Mouse (Mus musculus) forebrain, embryonic 13.5 days (tissue): ENCODE data around the gene Heatr5a. TPM values are rescaled to one million over a fixed set of nuclear protein-coding genes. Genes with fewer than 3 reads are reported as not detected.
A peak's percentile ranks its signal among the peaks of the same experiment; 100 is the strongest.

Source experiments
- ATAC-seq: fragments of 200-750 bp; cut with Nextera tagmentation; 2 replicates; pipeline ENCODE4 v1.8.0; 2017
- H3K27ac ChIP-seq: fragments of 300-500 bp; sonication (generic); 2 replicates; pipeline ENCODE4 v1.5.1; 2015; ENCODE audit warnings: inconsistent platforms, mild to moderate bottlenecking, moderate library complexity
- H3K27me3 ChIP-seq: fragments of 300-500 bp; sonication (generic); 2 replicates; pipeline ENCODE4 v1.6.1; 2015; ENCODE audit warnings: mild to moderate bottlenecking, inconsistent platforms
- H3K36me3 ChIP-seq: fragments of 300-500 bp; sonication (generic); 2 replicates; pipeline ENCODE4 v1.6.1; 2015; ENCODE audit warnings: mild to moderate bottlenecking, inconsistent platforms; ENCODE audit not compliant: poor library complexity, severe bottlenecking
- H3K4me1 ChIP-seq: fragments of 300-500 bp; sonication (generic); 2 replicates; pipeline ENCODE4 v1.6.1; 2015; ENCODE audit warnings: inconsistent platforms
- H3K4me2 ChIP-seq: fragments of 300-500 bp; sonication (generic); 2 replicates; pipeline ENCODE4 v1.6.1; 2015; ENCODE audit warnings: inconsistent platforms, mild to moderate bottlenecking, moderate library complexity
- H3K4me3 ChIP-seq: fragments of 300-500 bp; sonication (generic); 2 replicates; pipeline ENCODE4 v1.5.1; 2015; ENCODE audit warnings: mild to moderate bottlenecking, inconsistent platforms
- H3K9ac ChIP-seq: fragments of 300-500 bp; sonication (generic); 2 replicates; pipeline ENCODE4 v1.6.1; 2015; ENCODE audit warnings: mild to moderate bottlenecking, inconsistent platforms
- H3K9me3 ChIP-seq: fragments of 300-500 bp; sonication (generic); replicated peaks from 2 replicates; pipeline ENCODE4 v1.6.1; 2016; ENCODE audit warnings: inconsistent platforms
- WGBS: fragments of 180-500 bp; shearing (Covaris S2); methylation state at CpG from one replicate; pipeline ENCODE4 v1.1.7; 2015; 5-methylcytosine and 5-hydroxymethylcytosine counted together
- polyA plus RNA-seq: library from polyadenylated mRNA; unstranded; fragments of >200 nt; fragmentation: Nextera tagmentation; extraction: Ambion mirVana; gene quantifications from 2 replicates; pipeline ENCODE4 v1.2.1, GENCODE M21; 2015

The Heatr5a gene
- polyA plus RNA-seq, 1 experiment from 2014 or later, result 6.7 TPM

GRCm38 (mm10) chr12:51998366-51998932 lies 27.3 kb upstream of the Heatr5a start:
- no peak overlapping the region for H3K4me3 ChIP-seq
- no peaks in the 10 kb centered on the region for H3K27me3 ChIP-seq
- 86% methylated on average over 9 of the region's 9 CpGs for WGBS
- H3K4me1 ChIP-seq, result no peaks in the 10 kb centered on the region
- no peak overlapping the region for H3K4me2 ChIP-seq
- no peak overlapping the region for H3K27ac ChIP-seq
- H3K36me3 ChIP-seq, result peaks cover 45% of the 10 kb centered on the region
- no peak for ATAC-seq
- H3K9ac ChIP-seq, result no peak overlapping the region
- no peaks in the 10 kb centered on the region for H3K9me3 ChIP-seq

- 88% methylated on average over 1 of the region's 1 CpGs for WGBS
- H3K4me1 ChIP-seq, result no peaks in the 10 kb centered on the region
- H3K4me2 ChIP-seq, result no peak overlapping the region
- H3K27ac ChIP-seq, result no peak overlapping the region
- no peaks in the 10 kb centered on the region for H3K9me3 ChIP-seq
- ATAC-seq, result no peak
- peaks cover 45% of the 10 kb centered on the region for H3K36me3 ChIP-seq
- no peak overlapping the region for H3K4me3 ChIP-seq
- no peaks in the 10 kb centered on the region for H3K27me3 ChIP-seq
- H3K9ac ChIP-seq, result no peak overlapping the region
Observed at GRCm38 (mm10) chr12:51995738-51996536, 24.8 kb upstream of the Heatr5a start.

GRCm38 (mm10) chr12:51990629-51991028 lies 19.5 kb upstream of the Heatr5a start:
- Histone ChIP-seq H3K4me2 (no peak overlapping the region), H3K9ac (no peak overlapping the region), H3K4me1 (no peaks in the 10 kb centered on the region), H3K36me3 (peaks cover 25% of the 10 kb centered on the region), H3K4me3 (no peak overlapping the region), H3K27ac (no peak overlapping the region), H3K9me3 (no peaks in the 10 kb centered on the region; the same call in 1 of the 2 replicates), H3K27me3 (no peaks in the 10 kb centered on the region)
- WGBS, result 83% methylated on average over 2 of the region's 2 CpGs
- no peak for ATAC-seq

GRCm38 (mm10) chr12:51988536-51988935 lies 17.4 kb upstream of the Heatr5a start:
- H3K4me3 ChIP-seq, result no peak overlapping the region
- ATAC-seq, result no peak
- H3K9me3 ChIP-seq, result no peaks in the 10 kb centered on the region; the same call in 1 of the 2 replicates
- no peaks in the 10 kb centered on the region for H3K27me3 ChIP-seq
- H3K36me3 ChIP-seq, result peaks cover 5% of the 10 kb centered on the region; the same call in 1 of the 2 replicates
- WGBS, result 91% methylated on average over 5 of the region's 5 CpGs
- H3K9ac ChIP-seq, result no peak overlapping the region
- no peaks in the 10 kb centered on the region for H3K4me1 ChIP-seq
- no peak overlapping the region for H3K4me2 ChIP-seq
- H3K27ac ChIP-seq, result no peak overlapping the region

- Histone ChIP-seq H3K27me3 (no peaks in the 10 kb centered on the region), H3K4me3 (no peak overlapping the region), H3K9me3 (no peaks in the 10 kb centered on the region; the same call in 1 of the 2 replicates), H3K36me3 (peaks cover 5% of the 10 kb centered on the region; the same call in 1 of the 2 replicates), H3K4me1 (no peaks in the 10 kb centered on the region), H3K9ac (no peak overlapping the region), H3K27ac (no peak overlapping the region), H3K4me2 (no peak overlapping the region)
- no peak for ATAC-seq
- WGBS, result 77% methylated on average over 4 of the region's 4 CpGs
Observed at GRCm38 (mm10) chr12:51985826-51986225, 14.7 kb upstream of the Heatr5a start.

GRCm38 (mm10) chr12:51985163-51985748 lies 14.1 kb upstream of the Heatr5a start:
- no peak for ATAC-seq
- no peak overlapping the region for H3K9ac ChIP-seq
- peaks cover 5% of the 10 kb centered on the region; the same call in 1 of the 2 replicates for H3K36me3 ChIP-seq
- WGBS, result 81% methylated on average over 3 of the region's 3 CpGs
- no peak overlapping the region for H3K4me2 ChIP-seq
- H3K4me3 ChIP-seq, result no peak overlapping the region
- no peaks in the 10 kb centered on the region for H3K4me1 ChIP-seq
- no peaks in the 10 kb centered on the region; the same call in 1 of the 2 replicates for H3K9me3 ChIP-seq
- H3K27ac ChIP-seq, result no peak overlapping the region
- no peaks in the 10 kb centered on the region for H3K27me3 ChIP-seq

- Histone ChIP-seq H3K27me3 (no peaks in the 10 kb centered on the region), H3K4me3 (no peak overlapping the region), H3K4me2 (no peak overlapping the region), H3K4me1 (no peaks in the 10 kb centered on the region), H3K36me3 (peaks cover 5% of the 10 kb centered on the region; the same call in 1 of the 2 replicates), H3K27ac (no peak overlapping the region), H3K9me3 (no peaks in the 10 kb centered on the region; the same call in 1 of the 2 replicates), H3K9ac (no peak overlapping the region)
- no peak for ATAC-seq
- 88% methylated on average over 1 of the region's 1 CpGs for WGBS
Observed at GRCm38 (mm10) chr12:51983625-51984024, 12.5 kb upstream of the Heatr5a start.

- Histone ChIP-seq H3K27me3 (no peaks in the 10 kb centered on the region), H3K36me3 (no peaks in the 10 kb centered on the region), H3K4me2 (no peak overlapping the region), H3K4me1 (no peaks in the 10 kb centered on the region), H3K9me3 (no peaks in the 10 kb centered on the region), H3K27ac (no peak overlapping the region), H3K9ac (no peak overlapping the region), H3K4me3 (no peak overlapping the region)
- ATAC-seq, result no peak
- 73% methylated on average over 9 of the region's 9 CpGs for WGBS
Observed at GRCm38 (mm10) chr12:51976531-51976930, 5.4 kb upstream of the Heatr5a start.

GRCm38 (mm10) chr12:51974381-51974780 lies 3.3 kb upstream of the Heatr5a start:
- Histone ChIP-seq H3K27me3 (no peaks in the 10 kb centered on the region), H3K27ac (no peak overlapping the region), H3K36me3 (no peaks in the 10 kb centered on the region), H3K4me3 (no peak overlapping the region), H3K4me1 (peaks cover 11% of the 10 kb centered on the region), H3K4me2 (no peak overlapping the region), H3K9me3 (no peaks in the 10 kb centered on the region), H3K9ac (no peak overlapping the region)
- WGBS, result 100% methylated on average over 1 of the region's 1 CpGs
- no peak for ATAC-seq

- Histone ChIP-seq H3K9me3 (no peaks in the 10 kb centered on the region), H3K4me3 (no peak overlapping the region), H3K27ac (no peak overlapping the region), H3K27me3 (no peaks in the 10 kb centered on the region), H3K9ac (no peak overlapping the region), H3K4me1 (peaks cover 11% of the 10 kb centered on the region), H3K4me2 (no peak overlapping the region), H3K36me3 (no peaks in the 10 kb centered on the region)
- no peak for ATAC-seq
- WGBS, result 94% methylated on average over 5 of the region's 5 CpGs
Observed at GRCm38 (mm10) chr12:51972269-51973065, 1.3 kb upstream of the Heatr5a start.

GRCm38 (mm10) chr12:51970352-51971069 lies 610 bp downstream of the Heatr5a start:
- Histone ChIP-seq H3K27ac (peak overlapping the region; percentile 86), H3K9ac (peak overlapping the region; percentile 85), H3K4me2 (peak overlapping the region; percentile 76), H3K4me1 (peaks cover 11% of the 10 kb centered on the region), H3K9me3 (no peaks in the 10 kb centered on the region), H3K36me3 (no peaks in the 10 kb centered on the region), H3K4me3 (peak overlapping the region; percentile 94), H3K27me3 (no peaks in the 10 kb centered on the region)
- ATAC-seq, result no peak
- WGBS, result under 1% methylated on average over 35 of the region's 35 CpGs
